Mouse (Mus musculus): Measurements from ENCODE around the gene Tspan4. TPM values are rescaled to one million over a fixed set of nuclear protein-coding genes. Genes with fewer than 3 reads are reported as not detected.

Gene Tspan4
- polyA plus RNA-seq, 1 experiment from 2014 or later: 58.9 TPM

- Histone ChIP-seq H3K4me1 (ENCODE audit: control insufficient read depth, insufficient read depth, low read length) (no peaks in the 10 kb centered on the region), H3K27ac (ENCODE audit: low read depth, low read length) (no peak overlapping the region), H3K27me3 (ENCODE audit: control insufficient read depth, insufficient read depth, low read length) (no peaks in the 10 kb centered on the region), H3K4me3 (ENCODE audit: low read depth, low read length) (no peak overlapping the region), H3K4me2 (no peak overlapping the region), H3K9me3 (replicated peaks; ENCODE audit: control insufficient read depth, low read length) (no peaks in the 10 kb centered on the region), H3K36me3 (ENCODE audit: control insufficient read depth, insufficient read depth, low read length) (peaks cover 6% of the 10 kb centered on the region; the same call in 1 of the 2 replicates), H3K9ac (ENCODE audit: low read depth, low read length) (no peak overlapping the region)
- WGBS (ENCODE audit: insufficient replicate concordance): 49% methylated on average over 6 of the region's 6 CpGs
- no peak for ATAC-seq (replicated peaks; ENCODE audit: insufficient number of reproducible peaks, low FRiP score, low TSS enrichment)
These were observed 49.9 kb downstream of the Tspan4 start for GRCm38 (mm10) chr7:141524760-141525579.

- Histone ChIP-seq H3K9me3 (replicated peaks; ENCODE audit: control insufficient read depth, low read length) (no peaks in the 10 kb centered on the region), H3K36me3 (ENCODE audit: control insufficient read depth, insufficient read depth, low read length) (peaks cover 6% of the 10 kb centered on the region), H3K4me1 (ENCODE audit: control insufficient read depth, insufficient read depth, low read length) (no peaks in the 10 kb centered on the region), H3K27me3 (ENCODE audit: control insufficient read depth, insufficient read depth, low read length) (no peaks in the 10 kb centered on the region), H3K9ac (ENCODE audit: low read depth, low read length) (no peak overlapping the region), H3K27ac (ENCODE audit: low read depth, low read length) (no peak overlapping the region), H3K4me2 (no peak overlapping the region), H3K4me3 (ENCODE audit: low read depth, low read length) (no peak overlapping the region)
- 80% methylated on average over 4 of the region's 4 CpGs for WGBS (ENCODE audit: insufficient replicate concordance)
- ATAC-seq (replicated peaks; ENCODE audit: insufficient number of reproducible peaks, low FRiP score, low TSS enrichment): 0 out of 2 replicates have a peak, but pooled peaks have one; percentile 10
These were observed 50.5 kb downstream of the Tspan4 start for GRCm38 (mm10) chr7:141525580-141525925.

- ATAC-seq (replicated peaks; ENCODE audit: insufficient number of reproducible peaks, low FRiP score, low TSS enrichment): no peak
- Histone ChIP-seq H3K9ac (ENCODE audit: low read depth, low read length) (no peak overlapping the region), H3K27me3 (ENCODE audit: control insufficient read depth, insufficient read depth, low read length) (no peaks in the 10 kb centered on the region), H3K4me3 (ENCODE audit: low read depth, low read length) (no peak overlapping the region), H3K9me3 (replicated peaks; ENCODE audit: control insufficient read depth, low read length) (no peaks in the 10 kb centered on the region), H3K27ac (ENCODE audit: low read depth, low read length) (no peak overlapping the region), H3K36me3 (ENCODE audit: control insufficient read depth, insufficient read depth, low read length) (no peaks in the 10 kb centered on the region; the same call in 1 of the 2 replicates), H3K4me2 (no peak overlapping the region), H3K4me1 (ENCODE audit: control insufficient read depth, insufficient read depth, low read length) (peaks cover 16% of the 10 kb centered on the region)
- 71% methylated on average over 1 of the region's 1 CpGs for WGBS (ENCODE audit: insufficient replicate concordance)
These were observed 60.5 kb downstream of the Tspan4 start for GRCm38 (mm10) chr7:141535570-141535969.

GRCm38 (mm10) chr7:141538852-141539555 is 64.0 kb downstream of the Tspan4 start:
- peak overlapping the region; percentile 80 for H3K4me3 ChIP-seq (ENCODE audit: low read depth, low read length)
- H3K4me1 ChIP-seq (ENCODE audit: control insufficient read depth, insufficient read depth, low read length): peaks cover 16% of the 10 kb centered on the region
- H3K9ac ChIP-seq (ENCODE audit: low read depth, low read length): peak overlapping the region; percentile 90
- peak overlapping the region; percentile 95 for H3K4me2 ChIP-seq
- H3K27me3 ChIP-seq (ENCODE audit: control insufficient read depth, insufficient read depth, low read length): no peaks in the 10 kb centered on the region
- peak overlapping the region; percentile 57; the same call in 1 of the 2 replicates for H3K27ac ChIP-seq (ENCODE audit: low read depth, low read length)
- ATAC-seq (replicated peaks; ENCODE audit: insufficient number of reproducible peaks, low FRiP score, low TSS enrichment): no peak
- no peaks in the 10 kb centered on the region for H3K36me3 ChIP-seq (ENCODE audit: control insufficient read depth, insufficient read depth, low read length)
- H3K9me3 ChIP-seq (replicated peaks; ENCODE audit: control insufficient read depth, low read length): no peaks in the 10 kb centered on the region
- 13% methylated on average over 18 of the region's 18 CpGs for WGBS (ENCODE audit: insufficient replicate concordance)

GRCm38 (mm10) chr7:141539556-141540311 is 64.7 kb downstream of the Tspan4 start, which contains the start of gene Chid1:
Chid1 (minus strand) TSS chr7:141539857.
- Histone ChIP-seq H3K36me3 (ENCODE audit: control insufficient read depth, insufficient read depth, low read length) (no peaks in the 10 kb centered on the region), H3K27me3 (ENCODE audit: control insufficient read depth, insufficient read depth, low read length) (no peaks in the 10 kb centered on the region), H3K4me2 (peak within 1 kb of the TSS; percentile 95), H3K9me3 (replicated peaks; ENCODE audit: control insufficient read depth, low read length) (no peaks in the 10 kb centered on the region), H3K4me3 (ENCODE audit: low read depth, low read length) (peak within 1 kb of the TSS; percentile 80), H3K4me1 (ENCODE audit: control insufficient read depth, insufficient read depth, low read length) (peaks cover 14% of the 10 kb centered on the region), H3K9ac (ENCODE audit: low read depth, low read length) (peak within 1 kb of the TSS; percentile 90), H3K27ac (ENCODE audit: low read depth, low read length) (peak within 1 kb of the TSS; percentile 57; the same call in 1 of the 2 replicates)
- WGBS (ENCODE audit: insufficient replicate concordance): 1% methylated on average over 46 of the region's 46 CpGs
- peak; percentile 96 for ATAC-seq (replicated peaks; ENCODE audit: insufficient number of reproducible peaks, low FRiP score, low TSS enrichment)

GRCm38 (mm10) chr7:141540312-141541081 is 65.5 kb downstream of the Tspan4 start:
- Histone ChIP-seq H3K36me3 (ENCODE audit: control insufficient read depth, insufficient read depth, low read length) (no peaks in the 10 kb centered on the region), H3K4me3 (ENCODE audit: low read depth, low read length) (peak overlapping the region; percentile 80), H3K27ac (ENCODE audit: low read depth, low read length) (no peak overlapping the region), H3K4me1 (ENCODE audit: control insufficient read depth, insufficient read depth, low read length) (peaks cover 13% of the 10 kb centered on the region), H3K9me3 (replicated peaks; ENCODE audit: control insufficient read depth, low read length) (no peaks in the 10 kb centered on the region), H3K4me2 (peak overlapping the region; percentile 95), H3K27me3 (ENCODE audit: control insufficient read depth, insufficient read depth, low read length) (no peaks in the 10 kb centered on the region), H3K9ac (ENCODE audit: low read depth, low read length) (no peak overlapping the region; the same call in 1 of the 2 replicates)
- 58% methylated on average over 13 of the region's 13 CpGs for WGBS (ENCODE audit: insufficient replicate concordance)
- ATAC-seq (replicated peaks; ENCODE audit: insufficient number of reproducible peaks, low FRiP score, low TSS enrichment): no peak

- no peak for ATAC-seq (replicated peaks; ENCODE audit: insufficient number of reproducible peaks, low FRiP score, low TSS enrichment)
- 82% methylated on average over 4 of the region's 4 CpGs for WGBS (ENCODE audit: insufficient replicate concordance)
- H3K9ac ChIP-seq (ENCODE audit: low read depth, low read length): no peak overlapping the region
These were observed 66.6 kb downstream of the Tspan4 start for GRCm38 (mm10) chr7:141541681-141542080.

GRCm38 (mm10) chr7:141542588-141542987 is 67.5 kb downstream of the Tspan4 start:
- H3K27me3 ChIP-seq (ENCODE audit: control insufficient read depth, insufficient read depth, low read length): no peaks in the 10 kb centered on the region
- 84% methylated on average over 2 of the region's 2 CpGs for WGBS (ENCODE audit: insufficient replicate concordance)
- ATAC-seq (replicated peaks; ENCODE audit: insufficient number of reproducible peaks, low FRiP score, low TSS enrichment): no peak

More at GRCm38 (mm10) chr7:141541681-141542080, 66.6 kb downstream of the Tspan4 start:
- Histone ChIP-seq H3K27me3 (ENCODE audit: control insufficient read depth, insufficient read depth, low read length) (no peaks in the 10 kb centered on the region), H3K9me3 (replicated peaks; ENCODE audit: control insufficient read depth, low read length) (no peaks in the 10 kb centered on the region), H3K4me3 (ENCODE audit: low read depth, low read length) (no peak overlapping the region), H3K27ac (ENCODE audit: low read depth, low read length) (no peak overlapping the region), H3K36me3 (ENCODE audit: control insufficient read depth, insufficient read depth, low read length) (no peaks in the 10 kb centered on the region), H3K4me2 (no peak overlapping the region), H3K4me1 (ENCODE audit: control insufficient read depth, insufficient read depth, low read length) (peaks cover 13% of the 10 kb centered on the region)

More at GRCm38 (mm10) chr7:141542588-141542987, 67.5 kb downstream of the Tspan4 start:
- Histone ChIP-seq H3K4me3 (ENCODE audit: low read depth, low read length) (no peak overlapping the region), H3K4me1 (ENCODE audit: control insufficient read depth, insufficient read depth, low read length) (peaks cover 13% of the 10 kb centered on the region), H3K9me3 (replicated peaks; ENCODE audit: control insufficient read depth, low read length) (no peaks in the 10 kb centered on the region), H3K36me3 (ENCODE audit: control insufficient read depth, insufficient read depth, low read length) (no peaks in the 10 kb centered on the region), H3K9ac (ENCODE audit: low read depth, low read length) (no peak overlapping the region), H3K4me2 (no peak overlapping the region), H3K27ac (ENCODE audit: low read depth, low read length) (no peak overlapping the region)

All from heart, embryonic 11.5 days (tissue).